Mouse (Mus musculus) gastrocnemius, adult 2 months (tissue): ENCODE data around the gene Scmh1. TPM values are rescaled to one million over a fixed set of nuclear protein-coding genes. Genes with fewer than 3 reads are reported as not detected.

Experiments
- DNase-seq: peaks from one replicate; pipeline ENCODE4 v3.0.0; 2022
- H3K27ac ChIP-seq: fragments of 200-600 bp; 2 replicates; pipeline ENCODE4 v1.8.1; 2022; ENCODE audit warnings: mild to moderate bottlenecking
- H3K4me3 ChIP-seq: fragments of 200-600 bp; 2 replicates; pipeline ENCODE4 v1.8.1; 2022; ENCODE audit warnings: mild to moderate bottlenecking, moderate library complexity
- CTCF ChIP-seq: fragments of 200-600 bp; IDR thresholded peaks from 2 replicates; pipeline ENCODE4 v1.8.1; 2022; ENCODE audit warnings: antibody characterized with exemption, mild to moderate bottlenecking, moderate library complexity
- intact Hi-C: fragments of 180-260 bp; cut with DNase I; formaldehyde crosslinking; loops from one replicate; pipeline ENCODE4 v1.15.1; 2025
- total RNA-seq, 2 experiments: library from RNA; stranded (reverse); gene quantifications; 2 replicates each; pipeline ENCODE4 v1.2.3; 2021

The Scmh1 gene
- total RNA-seq, 2 experiments from 2014 or later = 46.3 to 52.4 TPM

DNA sequence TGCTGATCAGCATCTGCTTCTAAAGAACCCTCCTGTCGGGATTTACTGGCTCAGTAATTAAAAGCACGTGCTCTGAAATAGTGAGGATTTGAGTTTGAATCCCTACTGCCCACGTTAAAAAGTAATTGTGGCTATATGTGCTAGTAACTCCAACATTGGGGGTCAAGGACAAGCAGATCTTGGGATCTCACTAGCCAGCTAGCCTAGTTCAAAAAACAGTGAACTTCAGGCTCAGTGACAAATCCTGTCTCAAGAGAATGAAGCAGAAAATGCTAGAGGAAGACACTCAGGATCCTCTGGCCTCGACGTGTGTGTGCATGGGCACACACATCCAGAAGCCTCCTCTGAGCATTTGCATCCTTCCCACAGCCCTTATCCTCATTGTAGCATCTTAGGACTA lies 116.7 kb downstream of the Scmh1 start:
- H3K27ac ChIP-seq = no peak overlapping the region
- TF ChIP-seq CTCF = no peak
- intact Hi-C loops = loop anchor here (5.0 kb wide), 1 partner anchor 134 kb away; no protein-coding TSS in a partner anchor
- H3K4me3 ChIP-seq = no peak overlapping the region
- no peak for DNase-seq

DNA sequence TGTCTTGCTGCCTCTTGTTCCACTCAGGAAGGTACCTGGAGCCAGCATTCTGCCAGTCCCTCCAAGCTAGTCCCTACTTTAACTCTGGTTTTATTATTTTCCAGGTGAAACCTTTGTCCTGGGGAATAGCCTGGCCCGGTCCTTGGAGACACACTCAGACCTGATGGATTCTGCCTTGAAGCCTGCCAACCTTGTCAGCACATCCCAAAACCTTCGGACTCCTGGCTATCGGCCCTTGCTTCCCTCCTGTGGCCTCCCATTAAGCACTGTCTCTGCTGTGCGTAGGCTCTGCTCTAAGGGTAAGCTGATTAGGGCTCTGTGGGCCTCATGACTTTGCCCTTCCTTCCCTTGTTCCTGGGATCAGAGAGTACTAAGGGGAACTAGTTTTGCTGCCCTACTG lies 117.3 kb downstream of the Scmh1 start:
- no peak overlapping the region for H3K4me3 ChIP-seq
- TF ChIP-seq CTCF = no peak
- H3K27ac ChIP-seq = no peak overlapping the region
- no peak for DNase-seq
- intact Hi-C loops = loop anchor here (5.0 kb wide), 1 partner anchor 135 kb away; no protein-coding TSS in a partner anchor

DNA sequence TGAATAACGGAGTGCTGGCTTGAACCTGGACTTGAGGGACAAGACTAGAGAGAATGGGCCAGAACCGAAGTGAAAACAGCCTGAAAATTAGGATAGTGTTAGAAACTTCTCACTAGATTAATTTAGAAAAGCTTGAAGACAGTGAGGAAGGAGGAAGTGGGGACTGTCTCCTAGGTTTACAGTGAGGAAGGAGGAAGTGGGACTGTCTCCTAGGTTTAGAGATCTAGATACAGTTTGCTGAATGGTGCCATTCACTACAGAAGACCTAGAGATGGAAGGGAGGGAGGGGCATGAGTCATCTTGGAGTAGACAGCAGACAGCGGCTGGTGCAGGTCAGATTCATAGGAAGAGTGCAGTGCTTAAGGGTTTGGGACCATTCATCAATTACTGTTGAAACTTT lies 118.0 kb downstream of the Scmh1 start:
- Histone ChIP-seq H3K27ac (no peak overlapping the region), H3K4me3 (no peak overlapping the region)
- no peak for DNase-seq
- no peak for TF ChIP-seq CTCF
- intact Hi-C loops = loop anchor here (5.0 kb wide), 1 partner anchor 136 kb away; no protein-coding TSS in a partner anchor

DNA sequence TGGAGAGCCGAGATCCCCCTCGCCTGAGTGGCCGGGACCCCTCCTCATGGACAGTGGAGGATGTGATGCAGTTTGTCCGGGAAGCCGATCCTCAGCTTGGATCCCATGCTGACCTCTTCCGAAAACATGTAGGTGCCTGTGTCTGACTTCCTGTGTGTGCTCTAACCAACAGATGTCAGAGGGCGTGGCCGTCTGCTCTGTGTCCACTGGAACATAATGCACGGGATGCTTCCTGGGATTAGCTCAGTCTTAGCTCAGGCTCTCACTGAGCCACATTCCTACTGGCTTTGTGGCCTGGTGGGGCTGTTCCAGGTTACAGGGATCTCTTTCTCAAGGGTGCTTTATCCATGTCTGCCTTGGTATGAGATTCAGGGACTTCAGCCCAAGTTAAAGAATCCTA lies 123.1 kb downstream of the Scmh1 start:
- peak; percentile 21 for DNase-seq
- TF ChIP-seq CTCF = no peak
- H3K4me3 ChIP-seq = peak overlapping the region; percentile 36
- intact Hi-C loops = no loop called here
- peak overlapping the region; percentile 21 for H3K27ac ChIP-seq

DNA sequence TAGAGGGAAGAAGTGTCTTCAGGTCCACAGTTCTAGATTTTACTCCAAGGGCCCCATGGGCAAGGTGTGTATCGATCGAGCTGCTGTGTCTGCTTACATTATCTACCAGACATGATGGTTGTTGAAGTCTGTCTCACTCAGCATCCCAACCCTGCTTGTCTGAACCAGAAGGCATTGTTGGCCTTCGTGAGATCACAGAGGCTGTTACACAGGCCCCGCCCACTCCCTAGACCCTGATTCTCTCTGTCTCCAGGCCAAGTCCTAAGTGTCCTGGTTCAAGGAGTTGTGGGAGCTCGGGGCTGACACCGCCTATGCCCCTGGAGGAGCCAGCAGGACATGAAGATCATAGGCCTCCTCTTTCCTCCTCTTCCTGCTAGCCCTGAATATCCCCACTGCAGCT lies 126.9 kb downstream of the Scmh1 start, which contains the start of gene Slfnl1:
TSS of gene Slfnl1 (plus strand) at position 246 of the 400 bp plus-strand sequence.
- TF ChIP-seq CTCF = no peak
- Histone ChIP-seq H3K4me3 (no peak within 1 kb of the TSS), H3K27ac (no peak within 1 kb of the TSS)
- no peak for DNase-seq
- intact Hi-C loops = no loop called here

DNA sequence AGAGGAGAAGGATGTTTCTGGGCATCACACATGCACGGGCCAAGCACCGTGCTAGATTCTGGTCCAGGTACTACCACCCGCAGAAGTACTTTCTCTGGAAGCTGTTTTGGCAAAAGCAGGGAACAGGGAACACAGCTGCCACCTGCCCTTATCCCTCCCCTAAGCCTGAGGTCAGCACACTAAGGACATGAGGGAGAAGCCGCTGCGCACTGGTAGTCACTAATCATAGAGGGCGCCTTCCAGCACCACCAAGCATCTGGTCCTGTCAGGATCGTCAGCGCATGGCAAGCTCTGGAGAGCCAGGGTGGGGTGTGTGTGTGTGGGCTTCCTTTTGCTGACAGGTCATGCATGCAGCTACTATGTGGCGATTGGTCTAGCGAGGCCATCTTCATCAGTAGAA lies 133.6 kb downstream of the Scmh1 start:
- DNase-seq = no peak
- no peak overlapping the region for H3K27ac ChIP-seq
- H3K4me3 ChIP-seq = no peak overlapping the region
- intact Hi-C loops = no loop called here
- TF ChIP-seq CTCF = no peak

DNA sequence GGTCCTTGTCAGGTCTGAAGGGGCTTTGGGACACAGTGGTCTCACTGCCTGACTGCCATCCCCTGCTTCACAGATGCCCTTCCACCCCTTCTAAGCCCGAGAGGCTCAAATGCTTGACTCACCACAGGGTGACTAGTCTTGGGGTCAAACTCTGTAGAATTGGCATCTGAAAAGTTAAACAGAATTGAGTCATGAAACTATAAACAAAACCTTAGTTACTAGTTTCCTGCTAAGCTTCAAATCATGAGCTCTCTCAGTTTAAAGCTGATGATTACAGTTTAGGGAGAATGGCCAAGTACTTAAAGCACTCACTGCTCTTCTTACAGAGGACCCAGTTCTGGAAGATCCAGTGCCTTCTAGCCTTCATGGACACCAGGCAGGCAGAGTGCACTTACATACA lies 139.8 kb downstream of the Scmh1 start:
- no peak for DNase-seq
- Histone ChIP-seq H3K4me3 (no peak overlapping the region), H3K27ac (no peak overlapping the region)
- no peak for TF ChIP-seq CTCF
- intact Hi-C loops = no loop called here

DNA sequence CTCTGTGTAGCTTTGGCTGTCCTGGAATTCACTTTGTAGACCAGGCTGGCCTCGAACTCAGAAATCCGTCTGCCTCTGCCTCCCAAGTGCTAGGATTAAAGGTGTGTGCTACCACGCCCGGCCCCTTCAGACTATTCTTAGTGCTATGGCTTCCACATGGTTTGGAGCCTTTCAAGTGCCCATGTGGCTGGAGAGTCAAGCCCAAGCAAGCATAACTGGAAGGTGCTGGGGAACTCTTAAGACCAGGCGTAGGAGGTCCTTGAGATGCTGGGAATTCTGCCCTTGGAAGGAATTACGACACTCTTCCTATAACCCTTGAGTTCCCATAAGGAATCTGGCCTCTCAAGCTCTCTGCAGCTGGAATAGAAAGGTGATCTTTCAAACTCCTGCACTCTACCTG lies 151.5 kb downstream of the Scmh1 start:
- intact Hi-C loops = no loop called here
- no peak overlapping the region for H3K27ac ChIP-seq
- TF ChIP-seq CTCF = no peak
- no peak overlapping the region for H3K4me3 ChIP-seq
- DNase-seq = no peak

DNA sequence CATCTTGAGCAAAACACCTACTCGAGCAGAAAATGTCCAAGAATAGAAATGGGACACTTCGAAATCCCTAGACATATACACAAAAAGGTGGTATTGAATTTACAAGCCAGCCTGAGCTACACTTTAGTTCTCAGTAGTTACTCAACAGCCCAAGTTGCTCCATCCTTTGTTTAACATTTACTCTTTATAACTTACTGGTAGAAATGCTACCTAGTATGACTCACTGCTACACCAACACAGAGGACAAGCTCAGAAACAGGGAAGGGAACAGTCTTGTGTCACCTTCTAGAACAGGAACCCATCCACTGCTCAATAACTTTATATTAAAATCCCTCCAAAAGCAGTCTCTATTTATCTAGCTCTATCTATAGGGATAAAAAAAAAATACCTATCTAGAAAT lies 160.6 kb downstream of the Scmh1 start:
- TF ChIP-seq CTCF = no peak
- no peak overlapping the region for H3K4me3 ChIP-seq
- intact Hi-C loops = no loop called here
- H3K27ac ChIP-seq = no peak overlapping the region
- no peak for DNase-seq

DNA sequence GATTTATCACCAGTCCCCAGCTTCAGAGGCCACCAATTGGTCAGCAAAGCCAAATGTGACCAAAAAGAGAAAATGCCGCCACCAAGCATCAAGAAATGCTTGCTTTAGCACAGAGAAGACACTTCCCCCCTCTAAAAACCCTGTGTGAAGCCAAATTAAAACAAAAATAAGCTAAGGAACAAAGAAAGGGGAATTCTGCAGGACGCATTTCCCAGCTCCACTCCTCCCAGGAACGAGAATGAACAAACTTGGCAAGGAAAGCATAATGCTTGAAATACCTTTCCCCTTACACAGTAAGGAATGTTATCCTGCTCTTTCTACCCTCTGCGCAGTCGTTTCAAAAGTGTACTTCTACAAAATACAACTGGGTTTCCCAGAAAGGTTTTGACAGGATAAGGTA lies 162.9 kb downstream of the Scmh1 start:
- no peak for DNase-seq
- H3K27ac ChIP-seq = peak overlapping the region; percentile 95
- peak overlapping the region; percentile 45 for H3K4me3 ChIP-seq
- intact Hi-C loops = no loop called here
- no peak for TF ChIP-seq CTCF

DNA sequence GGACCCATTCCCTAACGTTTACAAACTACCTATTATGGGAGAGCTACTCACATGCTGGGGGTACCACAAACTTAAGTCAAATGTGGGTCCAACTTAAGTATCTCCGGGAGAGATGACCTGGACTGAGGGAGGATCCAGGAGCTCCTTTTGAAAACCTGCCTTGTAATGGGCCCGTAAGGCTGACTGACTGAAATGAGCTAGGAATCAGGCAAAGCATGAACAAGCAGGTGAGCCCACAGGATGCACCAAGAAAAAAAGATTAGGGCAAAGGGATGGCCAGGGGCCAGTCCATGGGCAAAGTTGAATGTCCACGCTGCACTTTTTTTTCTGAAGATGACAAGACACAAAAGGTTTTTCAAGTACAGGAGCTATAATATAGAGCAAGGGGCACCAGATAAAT lies 163.9 kb downstream of the Scmh1 start:
- no peak for DNase-seq
- peak overlapping the region; percentile 95 for H3K27ac ChIP-seq
- intact Hi-C loops = no loop called here
- H3K4me3 ChIP-seq = peak overlapping the region; percentile 83
- no peak for TF ChIP-seq CTCF

DNA sequence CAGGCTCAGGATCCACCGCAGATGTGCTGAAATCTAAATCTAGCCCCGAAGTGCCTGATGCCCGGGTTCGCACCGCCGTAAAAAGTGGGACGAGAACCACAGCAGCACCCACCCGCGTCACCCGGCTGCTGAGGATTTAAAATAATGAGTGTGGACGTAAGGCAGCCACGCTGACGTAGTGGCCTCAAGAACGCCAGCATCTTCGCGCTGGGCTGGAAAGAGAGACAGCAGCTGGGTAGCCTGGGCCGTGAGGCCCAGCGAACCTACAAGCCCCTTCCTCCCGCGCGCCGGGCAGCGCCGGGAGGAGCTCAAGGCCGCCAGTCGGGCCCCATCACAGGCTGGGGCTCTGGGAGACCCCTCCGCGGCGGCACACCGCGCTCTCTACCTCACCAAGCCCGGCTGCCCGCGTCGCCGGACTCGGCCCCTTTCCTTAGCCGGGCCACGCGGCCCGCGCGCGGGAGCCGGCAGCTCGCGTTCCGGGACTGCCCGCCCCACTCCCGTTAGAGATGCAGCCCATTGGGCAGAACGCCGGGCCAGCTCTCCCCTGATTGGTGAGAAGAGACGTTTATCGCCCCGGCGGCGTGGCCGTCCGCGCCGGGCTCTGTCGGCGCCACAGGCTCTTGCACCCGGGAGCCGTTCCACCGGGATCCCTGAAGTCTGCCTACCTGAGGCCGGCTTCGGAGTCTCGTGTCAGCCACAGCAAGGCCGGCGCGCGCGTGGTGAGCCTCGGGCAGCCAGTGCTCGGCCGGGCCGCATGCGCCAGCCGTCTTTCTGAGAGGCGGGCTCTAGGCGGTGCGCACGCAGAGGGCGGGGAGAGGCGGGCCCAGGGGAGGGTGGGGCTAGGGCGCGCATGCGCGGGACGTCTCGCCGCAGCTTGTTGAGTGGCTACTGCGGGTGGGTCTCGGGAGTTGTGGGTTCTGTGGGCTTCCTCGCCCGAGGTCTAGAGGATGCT lies 164.7 kb downstream of the Scmh1 start, which contains the start of gene Ctps:
TSS of gene Ctps (minus strand) at position 791 of the 952 bp plus-strand sequence.
- H3K27ac ChIP-seq = peak within 1 kb of the TSS; percentile 95
- no peak for TF ChIP-seq CTCF
- intact Hi-C loops = no loop called here
- peak within 1 kb of the TSS; percentile 83 for H3K4me3 ChIP-seq
- DNase-seq = peak; percentile 98

DNA sequence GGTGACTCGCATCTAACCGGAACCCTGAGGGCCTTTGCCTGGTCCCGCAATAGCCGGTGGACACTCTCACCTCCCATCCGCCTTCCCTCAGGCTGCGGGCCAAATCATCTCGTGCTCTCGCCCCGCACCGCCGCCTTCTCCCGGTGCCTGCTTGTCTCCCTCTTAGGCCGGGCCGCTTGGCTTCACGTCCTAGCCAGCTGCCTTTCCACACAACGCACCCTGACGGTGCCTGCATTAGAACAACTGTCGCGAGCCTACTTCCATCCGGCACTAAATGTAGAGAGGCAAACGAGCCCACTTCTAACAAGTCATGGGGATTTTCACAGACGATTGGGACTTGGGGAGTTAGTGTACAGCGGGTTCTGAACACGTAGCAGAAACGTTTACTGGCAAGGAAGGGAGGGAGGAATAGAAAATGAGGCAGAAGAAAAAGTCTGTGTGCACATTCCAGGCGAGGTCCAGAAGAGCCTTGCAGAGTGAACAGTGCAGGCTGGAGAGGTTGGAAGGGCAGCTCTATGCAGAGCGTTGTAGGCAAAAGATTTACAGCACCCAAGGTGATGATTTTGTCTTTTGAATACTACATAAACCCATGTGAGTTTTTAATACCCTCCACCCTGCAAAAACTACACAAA lies 165.5 kb downstream of the Scmh1 start:
- DNase-seq = no peak
- Histone ChIP-seq H3K27ac (peak overlapping the region; percentile 95), H3K4me3 (peak overlapping the region; percentile 83)
- intact Hi-C loops = no loop called here
- 0 out of 2 replicates have a peak, but pooled peaks have one; percentile 1 for TF ChIP-seq CTCF
